Mouse (Mus musculus) right cerebral cortex, postnatal 36 days (tissue): ENCODE results near the gene Scaper.

ENCODE experiments used
- DNase-seq, 2 experiments: peaks; one replicate each; pipeline ENCODE4 v3.0.0; 2022; ENCODE audit warnings: low spot score in 2 of 2, mixed read lengths in 1 of 2

The Scaper gene

GRCm38 (mm10) chr9:55608701-55609531 lies 329.0 kb downstream of the Scaper start:
- no peak for DNase-seq

- DNase-seq: no peak
Measured at GRCm38 (mm10) chr9:55598594-55598993, 339.3 kb downstream of the Scaper start.

GRCm38 (mm10) chr9:55586141-55586540 lies 351.8 kb downstream of the Scaper start:
- DNase-seq: no peak

- no peak for DNase-seq
Measured at GRCm38 (mm10) chr9:55581414-55581813, 356.5 kb downstream of the Scaper start.

GRCm38 (mm10) chr9:55576571-55576970 lies 361.3 kb downstream of the Scaper start:
- no peak for DNase-seq

GRCm38 (mm10) chr9:55571071-55571470 lies 366.8 kb downstream of the Scaper start:
- no peak for DNase-seq

- no peak for DNase-seq
Measured at GRCm38 (mm10) chr9:55568466-55569159, 369.3 kb downstream of the Scaper start.

- no peak for DNase-seq
Measured at GRCm38 (mm10) chr9:55560960-55561359, 377.0 kb downstream of the Scaper start.

GRCm38 (mm10) chr9:55554986-55555385 lies 382.9 kb downstream of the Scaper start:
- no peak for DNase-seq

GRCm38 (mm10) chr9:55549302-55549890 lies 388.5 kb downstream of the Scaper start:
- DNase-seq: no peak

GRCm38 (mm10) chr9:55548871-55549270 lies 389.0 kb downstream of the Scaper start:
- no peak for DNase-seq

GRCm38 (mm10) chr9:55546176-55547010 lies 391.5 kb downstream of the Scaper start:
- no peak for DNase-seq

GRCm38 (mm10) chr9:55545556-55546175 lies 392.3 kb downstream of the Scaper start:
- DNase-seq: no peak

GRCm38 (mm10) chr9:55544861-55545555 lies 392.9 kb downstream of the Scaper start:
- no peak for DNase-seq

GRCm38 (mm10) chr9:55543703-55544401 lies 394.1 kb downstream of the Scaper start:
- peak in 1 of 2 experiments; percentile 19 for DNase-seq

- no peak for DNase-seq
Measured at GRCm38 (mm10) chr9:55543336-55543702, 394.6 kb downstream of the Scaper start.

GRCm38 (mm10) chr9:55542366-55543325 lies 395.3 kb downstream of the Scaper start:
- DNase-seq: no peak

- DNase-seq: no peak
Measured at GRCm38 (mm10) chr9:55541681-55542365, 396.1 kb downstream of the Scaper start.
